Mouse (Mus musculus) forebrain, embryonic 13.5 days (tissue): ENCODE data around the gene Rcbtb1. TPM values are rescaled to one million over a fixed set of nuclear protein-coding genes. Genes with fewer than 3 reads are reported as not detected.

Source experiments
- ATAC-seq: fragments of 200-750 bp; cut with Nextera tagmentation; 2 replicates; pipeline ENCODE4 v1.8.0; 2017
- H3K27ac ChIP-seq: fragments of 300-500 bp; sonication (generic); 2 replicates; pipeline ENCODE4 v1.5.1; 2015; ENCODE audit warnings: inconsistent platforms, mild to moderate bottlenecking, moderate library complexity
- H3K27me3 ChIP-seq: fragments of 300-500 bp; sonication (generic); 2 replicates; pipeline ENCODE4 v1.6.1; 2015; ENCODE audit warnings: mild to moderate bottlenecking, inconsistent platforms
- H3K36me3 ChIP-seq: fragments of 300-500 bp; sonication (generic); 2 replicates; pipeline ENCODE4 v1.6.1; 2015; ENCODE audit warnings: mild to moderate bottlenecking, inconsistent platforms; ENCODE audit not compliant: poor library complexity, severe bottlenecking
- H3K4me1 ChIP-seq: fragments of 300-500 bp; sonication (generic); 2 replicates; pipeline ENCODE4 v1.6.1; 2015; ENCODE audit warnings: inconsistent platforms
- H3K4me2 ChIP-seq: fragments of 300-500 bp; sonication (generic); 2 replicates; pipeline ENCODE4 v1.6.1; 2015; ENCODE audit warnings: inconsistent platforms, mild to moderate bottlenecking, moderate library complexity
- H3K4me3 ChIP-seq: fragments of 300-500 bp; sonication (generic); 2 replicates; pipeline ENCODE4 v1.5.1; 2015; ENCODE audit warnings: mild to moderate bottlenecking, inconsistent platforms
- H3K9ac ChIP-seq: fragments of 300-500 bp; sonication (generic); 2 replicates; pipeline ENCODE4 v1.6.1; 2015; ENCODE audit warnings: mild to moderate bottlenecking, inconsistent platforms
- H3K9me3 ChIP-seq: fragments of 300-500 bp; sonication (generic); replicated peaks from 2 replicates; pipeline ENCODE4 v1.6.1; 2016; ENCODE audit warnings: inconsistent platforms
- WGBS: fragments of 180-500 bp; shearing (Covaris S2); methylation state at CpG from one replicate; pipeline ENCODE4 v1.1.7; 2015; 5-methylcytosine and 5-hydroxymethylcytosine counted together
- polyA plus RNA-seq: library from polyadenylated mRNA; unstranded; fragments of >200 nt; fragmentation: Nextera tagmentation; extraction: Ambion mirVana; gene quantifications from 2 replicates; pipeline ENCODE4 v1.2.1, GENCODE M21; 2015

Rcbtb1 gene
- polyA plus RNA-seq: 93.9 and 94.8 TPM in 2 replicates

DNA sequence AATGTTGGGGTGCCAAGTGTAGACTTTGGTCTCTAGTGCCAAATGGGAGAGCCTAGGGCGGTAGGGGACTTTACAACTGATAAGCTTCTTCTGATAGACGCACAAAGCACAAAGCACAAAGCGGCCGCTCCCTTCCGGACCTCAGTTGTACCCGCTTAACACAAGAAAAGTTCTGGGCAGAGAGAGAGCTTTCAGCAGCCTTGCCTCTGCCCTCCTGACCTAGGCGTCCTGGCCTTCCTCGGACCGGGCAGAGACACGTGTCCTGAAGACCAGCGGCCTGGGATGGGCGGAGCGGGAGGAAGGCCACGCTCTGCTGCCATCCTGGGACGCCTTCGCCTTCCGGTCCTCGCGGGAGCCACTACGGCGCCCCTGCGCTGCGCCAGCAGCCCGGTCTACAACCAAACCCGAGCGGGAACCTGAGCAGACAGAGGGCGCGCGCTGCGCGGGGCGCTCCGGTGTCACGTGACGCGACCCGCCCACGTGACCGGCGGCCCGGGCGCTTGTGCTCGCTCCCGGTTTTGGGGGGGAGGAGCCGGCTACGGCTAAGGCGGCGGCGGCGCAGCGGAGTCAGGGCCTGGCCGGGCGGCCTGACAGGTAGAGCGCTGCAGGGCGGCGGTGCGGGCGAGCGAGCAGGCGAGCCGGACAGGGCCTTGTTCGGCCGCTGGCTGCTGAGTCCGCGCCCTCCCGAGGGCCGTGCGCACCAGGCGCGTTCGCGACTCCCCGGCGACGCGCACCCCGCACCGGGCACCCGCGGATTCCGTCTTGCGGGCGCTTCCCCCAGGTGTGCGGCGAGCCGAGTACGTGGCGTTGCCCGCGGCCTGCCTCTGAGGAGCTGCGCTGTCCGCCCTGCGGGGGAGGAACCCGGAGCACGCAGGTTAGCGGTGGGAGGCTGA is at the start of gene Rcbtb1:
Gene Rcbtb1, plus strand, starts transcription at position 499 of the 893 bp plus-strand sequence.
- Histone ChIP-seq H3K4me1 (peaks cover 37% of the 10 kb centered on the region), H3K27ac (peak within 1 kb of the TSS; percentile 96), H3K36me3 (no peaks in the 10 kb centered on the region), H3K9ac (peak within 1 kb of the TSS; percentile 97), H3K9me3 (no peaks in the 10 kb centered on the region), H3K27me3 (no peaks in the 10 kb centered on the region), H3K4me2 (peak within 1 kb of the TSS; percentile 76), H3K4me3 (peak within 1 kb of the TSS; percentile 84)
- WGBS: under 1% methylated on average over 69 of the region's 96 CpGs
- ATAC-seq: peak; percentile 97

GRCm38 (mm10) chr14:59155589-59155988 is 45.4 kb upstream of the Rcbtb1 start:
- Histone ChIP-seq H3K27me3 (no peaks in the 10 kb centered on the region), H3K4me1 (no peaks in the 10 kb centered on the region), H3K4me2 (no peak overlapping the region), H3K36me3 (no peaks in the 10 kb centered on the region), H3K9ac (no peak overlapping the region), H3K4me3 (no peak overlapping the region), H3K27ac (no peak overlapping the region), H3K9me3 (no peaks in the 10 kb centered on the region)
- WGBS: 82% methylated on average over 2 of the region's 2 CpGs
- ATAC-seq: no peak

GRCm38 (mm10) chr14:59157016-59157698 is 43.9 kb upstream of the Rcbtb1 start:
- Histone ChIP-seq H3K9me3 (no peaks in the 10 kb centered on the region), H3K4me2 (no peak overlapping the region), H3K4me1 (no peaks in the 10 kb centered on the region), H3K27ac (no peak overlapping the region), H3K9ac (no peak overlapping the region), H3K36me3 (no peaks in the 10 kb centered on the region), H3K27me3 (no peaks in the 10 kb centered on the region), H3K4me3 (no peak overlapping the region)
- ATAC-seq: no peak
- 84% methylated on average over 3 of the region's 3 CpGs for WGBS

- no peak within 1 kb of the TSS for H3K4me3 ChIP-seq
- no peak within 1 kb of the TSS for H3K27ac ChIP-seq
- 90% methylated on average over 3 of the region's 3 CpGs for WGBS
- ATAC-seq: no peak
- no peak within 1 kb of the TSS for H3K4me2 ChIP-seq
- H3K4me1 ChIP-seq: no peaks in the 10 kb centered on the region
- no peak within 1 kb of the TSS for H3K9ac ChIP-seq
- no peaks in the 10 kb centered on the region for H3K9me3 ChIP-seq
- H3K36me3 ChIP-seq: no peaks in the 10 kb centered on the region
- no peaks in the 10 kb centered on the region for H3K27me3 ChIP-seq
Measured at GRCm38 (mm10) chr14:59178649-59179048, 22.4 kb upstream of the Rcbtb1 start, which contains the start of gene Gm5142. Gm5142 (minus strand) TSS chr14:59178749.

GRCm38 (mm10) chr14:59182732-59183131 is 18.3 kb upstream of the Rcbtb1 start:
- no peaks in the 10 kb centered on the region for H3K27me3 ChIP-seq
- 83% methylated on average over 2 of the region's 2 CpGs for WGBS
- H3K9ac ChIP-seq: no peak overlapping the region
- H3K27ac ChIP-seq: no peak overlapping the region
- no peaks in the 10 kb centered on the region for H3K36me3 ChIP-seq
- no peaks in the 10 kb centered on the region for H3K9me3 ChIP-seq
- no peak overlapping the region for H3K4me3 ChIP-seq
- ATAC-seq: no peak
- H3K4me1 ChIP-seq: no peaks in the 10 kb centered on the region
- no peak overlapping the region for H3K4me2 ChIP-seq

DNA sequence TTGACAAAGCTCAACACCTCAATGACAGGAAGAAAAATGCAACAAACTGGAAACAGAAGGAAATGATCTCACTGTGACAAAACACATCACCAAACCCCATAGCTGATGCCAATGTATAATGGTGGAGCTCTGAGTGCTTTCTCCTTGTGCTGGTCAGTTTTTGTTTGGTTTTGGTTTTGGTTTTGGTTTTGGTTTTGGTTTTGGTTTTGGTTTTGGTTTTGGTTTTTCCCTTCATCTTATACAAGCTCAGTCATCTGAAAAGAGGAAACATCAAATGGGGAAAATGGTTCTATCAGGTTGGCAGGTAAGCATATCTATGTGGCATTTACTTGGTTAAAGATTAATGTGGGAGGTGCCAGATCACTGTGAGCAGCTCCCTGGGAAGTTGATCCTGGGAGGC is 15.5 kb upstream of the Rcbtb1 start:
- Histone ChIP-seq H3K27me3 (no peaks in the 10 kb centered on the region), H3K9ac (no peak overlapping the region), H3K9me3 (no peaks in the 10 kb centered on the region), H3K4me3 (no peak overlapping the region), H3K4me1 (no peaks in the 10 kb centered on the region), H3K36me3 (no peaks in the 10 kb centered on the region), H3K27ac (no peak overlapping the region), H3K4me2 (no peak overlapping the region)
- no peak for ATAC-seq

- H3K9me3 ChIP-seq: no peaks in the 10 kb centered on the region
- WGBS: 88% methylated on average over 2 of the region's 2 CpGs
- H3K4me3 ChIP-seq: no peak overlapping the region
- H3K4me1 ChIP-seq: no peaks in the 10 kb centered on the region
- no peaks in the 10 kb centered on the region for H3K27me3 ChIP-seq
- no peak overlapping the region for H3K9ac ChIP-seq
- no peaks in the 10 kb centered on the region for H3K36me3 ChIP-seq
- no peak overlapping the region for H3K27ac ChIP-seq
- ATAC-seq: no peak
- H3K4me2 ChIP-seq: no peak overlapping the region
Measured at GRCm38 (mm10) chr14:59186121-59186520, 14.9 kb upstream of the Rcbtb1 start.

- no peak for ATAC-seq
- Histone ChIP-seq H3K27me3 (no peaks in the 10 kb centered on the region), H3K9ac (peak overlapping the region; percentile 97), H3K4me1 (peaks cover 44% of the 10 kb centered on the region), H3K4me3 (peak overlapping the region; percentile 84), H3K9me3 (no peaks in the 10 kb centered on the region), H3K36me3 (no peaks in the 10 kb centered on the region), H3K4me2 (peak overlapping the region; percentile 76), H3K27ac (peak overlapping the region; percentile 96)
- WGBS: under 1% methylated on average over 21 of the region's 21 CpGs
Measured at GRCm38 (mm10) chr14:59201604-59202215, 701 bp downstream of the Rcbtb1 start.

DNA sequence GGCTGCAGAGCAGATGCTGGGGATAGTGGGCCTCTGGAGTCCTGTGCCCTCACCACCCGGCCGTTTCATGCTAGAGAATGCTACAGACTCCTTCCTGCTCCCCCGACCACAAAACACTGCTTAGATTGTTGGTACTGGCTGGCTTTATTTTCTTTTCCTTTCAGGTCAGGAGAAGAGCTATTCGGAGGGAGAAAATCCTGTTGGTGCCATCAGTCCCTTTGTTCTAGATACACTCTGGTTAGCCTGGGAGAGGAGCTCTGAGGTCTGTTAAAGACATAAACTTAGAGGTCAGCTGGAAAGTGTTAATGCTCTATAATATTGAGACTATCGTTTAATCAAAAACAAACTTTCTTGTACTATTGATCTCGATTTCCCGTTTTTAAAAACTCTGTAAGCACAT is 4.5 kb downstream of the Rcbtb1 start:
- peak overlapping the region; percentile 27; the same call in 1 of the 2 replicates for H3K27ac ChIP-seq
- no peaks in the 10 kb centered on the region for H3K9me3 ChIP-seq
- WGBS: 26% methylated on average over 7 of the region's 7 CpGs
- ATAC-seq: no peak
- H3K9ac ChIP-seq: peak overlapping the region; percentile 65
- peak overlapping the region; percentile 14; the same call in 1 of the 2 replicates for H3K4me3 ChIP-seq
- peaks cover 7% of the 10 kb centered on the region; the same call in 1 of the 2 replicates for H3K36me3 ChIP-seq
- peak overlapping the region; percentile 76 for H3K4me2 ChIP-seq
- no peaks in the 10 kb centered on the region for H3K27me3 ChIP-seq
- peaks cover 67% of the 10 kb centered on the region for H3K4me1 ChIP-seq

DNA sequence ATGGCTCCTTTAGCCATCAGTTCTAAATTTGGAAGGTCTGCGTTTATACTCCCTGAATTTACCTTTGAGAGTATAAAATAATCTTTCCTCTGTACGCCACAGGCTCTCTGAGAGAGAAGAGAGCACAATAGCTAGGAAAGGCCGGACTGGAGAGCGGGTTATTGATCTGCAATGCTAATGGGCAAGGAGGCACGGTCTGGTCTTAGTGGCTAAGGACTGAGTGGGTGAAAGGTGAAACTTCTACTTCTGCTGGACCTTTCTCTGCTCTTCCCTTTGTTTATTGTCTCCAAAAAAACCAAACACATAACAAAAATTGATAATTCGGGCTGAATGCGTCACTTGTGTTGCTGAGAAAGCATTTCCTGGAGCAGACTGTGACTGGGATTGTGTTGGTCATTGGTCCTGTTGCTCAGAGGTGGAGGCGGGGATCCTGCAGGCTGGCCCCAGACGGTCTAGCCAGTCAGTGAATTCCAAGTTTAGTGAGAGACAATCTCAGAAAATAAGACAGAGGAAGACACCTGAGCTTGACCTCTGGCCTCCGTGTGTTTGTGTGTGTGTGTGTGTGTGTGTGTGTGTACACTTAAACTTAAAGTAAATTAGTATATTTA is 5.1 kb downstream of the Rcbtb1 start:
- 39% methylated on average over 10 of the region's 10 CpGs for WGBS
- Histone ChIP-seq H3K4me3 (no peak overlapping the region), H3K36me3 (peaks cover 12% of the 10 kb centered on the region), H3K27ac (0 out of 2 replicates have a peak overlapping the region, but pooled peaks have one; percentile 32), H3K9me3 (no peaks in the 10 kb centered on the region), H3K4me2 (peak overlapping the region; percentile 20; the same call in 1 of the 2 replicates), H3K9ac (no peak overlapping the region), H3K4me1 (peaks cover 64% of the 10 kb centered on the region), H3K27me3 (no peaks in the 10 kb centered on the region)
- no peak for ATAC-seq

GRCm38 (mm10) chr14:59209003-59209402 is 8.0 kb downstream of the Rcbtb1 start:
- Histone ChIP-seq H3K4me1 (peaks cover 50% of the 10 kb centered on the region), H3K4me2 (no peak overlapping the region), H3K27me3 (no peaks in the 10 kb centered on the region), H3K9ac (no peak overlapping the region), H3K9me3 (no peaks in the 10 kb centered on the region), H3K27ac (no peak overlapping the region), H3K4me3 (no peak overlapping the region), H3K36me3 (peaks cover 34% of the 10 kb centered on the region)
- no peak for ATAC-seq
- WGBS: 95% methylated on average over 7 of the region's 7 CpGs
